Comparison of ENCODE assay signal across 11 mouse cellular contexts in genomic region chr10:70081564-70082175, GRCm38 (mm10). TPM values are rescaled to one million over a fixed set of nuclear protein-coding genes. Genes with fewer than 3 reads are reported as not detected.
DNase-seq lines count a peak whose midpoint lies in the region; ATAC-seq and TF ChIP-seq lines count a peak whose summit lies in the region.
"Had no signal": no experiment of that assay in that cellular context is flagged by ENCODE, and none has a peak within 500 bp of the region (broad histone marks: within the 10 kb centered on the region; RNA-seq: fewer than 3 reads in every experiment).

No protein-coding gene starts in this region.

- peak overlapping the region; percentile 22; the same call in 1 of the 2 replicates for H3K4me2 ChIP-seq in lung, embryonic 15.5 days
- H3K4me2 ChIP-seq in heart, embryonic 12.5 days, result peak overlapping the region; percentile 5; the same call in 1 of the 2 replicates
- H3K4me2 ChIP-seq in limb, embryonic 14.5 days (replicated peaks; ENCODE audit: low read depth, low read length, severe bottlenecking), result no peak overlapping the region
- H3K4me2 ChIP-seq in stomach, embryonic 16.5 days (ENCODE audit: low read depth, low read length), result no peak overlapping the region
- H3K4me2 ChIP-seq in hindbrain, embryonic 16.5 days (ENCODE audit: low read length), result no peak overlapping the region
- H3K4me2 ChIP-seq: forebrain, embryonic 13.5 days had no signal

- no peak for TF ChIP-seq POLR2A in limb, embryonic 14.5 days (IDR thresholded peaks at IDR 0.05; ENCODE audit: borderline replicate concordance, extremely low read depth, insufficient read depth, insufficient read length)

- ATAC-seq in lung, embryonic 15.5 days (ENCODE audit: borderline replicate concordance, extremely low read depth, low FRiP score, low TSS enrichment), result peak; percentile 73; the same call in 1 of the 2 replicates
- peak; percentile 60; the same call in 1 of the 2 replicates for ATAC-seq in heart, embryonic 12.5 days (ENCODE audit: insufficient number of reproducible peaks, low FRiP score)
- peak; percentile 79 for ATAC-seq in limb, embryonic 14.5 days (ENCODE audit: low FRiP score, low read depth)
- ATAC-seq in stomach, embryonic 16.5 days (ENCODE audit: insufficient read depth, low FRiP score), result peak; percentile 44; the same call in 1 of the 2 replicates
- no peak for ATAC-seq in hindbrain, embryonic 16.5 days
- ATAC-seq: forebrain, embryonic 13.5 days had no signal

- no peak overlapping the region for H3K4me3 ChIP-seq in lung, embryonic 15.5 days
- H3K4me3 ChIP-seq in heart, embryonic 12.5 days, result no peak overlapping the region
- no peak overlapping the region for H3K4me3 ChIP-seq in limb, embryonic 14.5 days (replicated peaks; ENCODE audit: low read length)
- H3K4me3 ChIP-seq in stomach, embryonic 16.5 days (replicated peaks; ENCODE audit: low read length), result no peak overlapping the region
- H3K4me3 ChIP-seq in hindbrain, embryonic 16.5 days (ENCODE audit: low read length), result no peak overlapping the region
- H3K4me3 ChIP-seq: forebrain, embryonic 13.5 days had no signal

- DNase-seq in lung, adult 18-20 months, result no peak
- DNase-seq in limb, embryonic 14.5 days (ENCODE audit: low spot score), result peak; percentile 65
- DNase-seq in spleen, postnatal 4 days (ENCODE audit: low spot score in 2 of 2), result no peak
- DNase-seq in right cerebral cortex, postnatal 10 days (ENCODE audit: low spot score in 2 of 2), result no peak
- DNase-seq: adrenal gland, adult 8-10 months; cerebellum, adult 8-10 months had no signal

- no peaks in the 10 kb centered on the region for H3K36me3 ChIP-seq in lung, embryonic 15.5 days
- H3K36me3 ChIP-seq in heart, embryonic 12.5 days, result no peaks in the 10 kb centered on the region
- H3K36me3 ChIP-seq in limb, embryonic 14.5 days (ENCODE audit: control insufficient read depth, insufficient read depth, low read length), result no peaks in the 10 kb centered on the region
- H3K36me3 ChIP-seq in stomach, embryonic 16.5 days (ENCODE audit: control insufficient read depth, insufficient read depth, low read length), result no peaks in the 10 kb centered on the region
- H3K36me3 ChIP-seq in hindbrain, embryonic 16.5 days (ENCODE audit: control insufficient read depth, insufficient read depth, low read length), result no peaks in the 10 kb centered on the region

- H3K27me3 ChIP-seq in lung, embryonic 15.5 days, result no peaks in the 10 kb centered on the region
- H3K27me3 ChIP-seq in heart, embryonic 12.5 days (replicated peaks), result no peaks in the 10 kb centered on the region
- no peaks in the 10 kb centered on the region for H3K27me3 ChIP-seq in limb, embryonic 14.5 days (ENCODE audit: control insufficient read depth, insufficient read depth, low read length)
- H3K27me3 ChIP-seq in stomach, embryonic 16.5 days (ENCODE audit: control insufficient read depth, insufficient read depth, low read length), result no peaks in the 10 kb centered on the region
- no peaks in the 10 kb centered on the region for H3K27me3 ChIP-seq in hindbrain, embryonic 16.5 days (replicated peaks; ENCODE audit: control insufficient read depth, insufficient read depth, low read length)
- H3K27me3 ChIP-seq: forebrain, embryonic 13.5 days had no signal

- H3K9ac ChIP-seq in lung, embryonic 15.5 days, result no peak overlapping the region
- H3K9ac ChIP-seq in heart, embryonic 12.5 days, result no peak overlapping the region
- no peak overlapping the region for H3K9ac ChIP-seq in limb, embryonic 14.5 days (ENCODE audit: low read depth, low read length, severe bottlenecking)
- no peak overlapping the region for H3K9ac ChIP-seq in stomach, embryonic 16.5 days (ENCODE audit: low read length)
- H3K9ac ChIP-seq in hindbrain, embryonic 16.5 days (ENCODE audit: low read depth, low read length), result no peak overlapping the region
- H3K9ac ChIP-seq: forebrain, embryonic 13.5 days had no signal

- peaks cover 31% of the 10 kb centered on the region for H3K4me1 ChIP-seq in lung, embryonic 15.5 days
- peaks cover 32% of the 10 kb centered on the region for H3K4me1 ChIP-seq in heart, embryonic 12.5 days (replicated peaks)
- peaks cover 17% of the 10 kb centered on the region for H3K4me1 ChIP-seq in limb, embryonic 14.5 days (ENCODE audit: control insufficient read depth, insufficient read depth, low read length)
- H3K4me1 ChIP-seq in stomach, embryonic 16.5 days (ENCODE audit: control insufficient read depth, insufficient read depth, low read length), result peaks cover 15% of the 10 kb centered on the region
- H3K4me1 ChIP-seq in hindbrain, embryonic 16.5 days (ENCODE audit: control insufficient read depth, insufficient read depth, low read depth, low read length), result peaks cover 9% of the 10 kb centered on the region

- WGBS in lung, embryonic 15.5 days, result 34% methylated on average over 19 of the region's 19 CpGs
- 38% methylated on average over 19 of the region's 19 CpGs for WGBS in heart, embryonic 12.5 days
- WGBS in limb, embryonic 14.5 days, result 44% methylated on average over 19 of the region's 19 CpGs
- WGBS in stomach, embryonic 16.5 days, result 42% methylated on average over 19 of the region's 19 CpGs
- 72% methylated on average over 19 of the region's 19 CpGs for WGBS in hindbrain, embryonic 16.5 days

- no peaks in the 10 kb centered on the region for H3K9me3 ChIP-seq in lung, embryonic 15.5 days
- no peaks in the 10 kb centered on the region for H3K9me3 ChIP-seq in heart, embryonic 12.5 days (replicated peaks)
- H3K9me3 ChIP-seq in limb, embryonic 14.5 days (ENCODE audit: control insufficient read depth, low read length), result no peaks in the 10 kb centered on the region
- no peaks in the 10 kb centered on the region for H3K9me3 ChIP-seq in stomach, embryonic 16.5 days (replicated peaks; ENCODE audit: control insufficient read depth, low read length)
- no peaks in the 10 kb centered on the region for H3K9me3 ChIP-seq in hindbrain, embryonic 16.5 days (ENCODE audit: control insufficient read depth, low read length)
- H3K9me3 ChIP-seq: forebrain, embryonic 13.5 days had no signal

- no peak overlapping the region; the same call in 1 of the 2 replicates for H3K27ac ChIP-seq in lung, embryonic 15.5 days
- peak overlapping the region; percentile 83 for H3K27ac ChIP-seq in heart, embryonic 12.5 days (ENCODE audit: poor library complexity, severe bottlenecking)
- 0 out of 2 replicates have a peak overlapping the region, but pooled peaks have one; percentile 19 for H3K27ac ChIP-seq in limb, embryonic 14.5 days (replicated peaks; ENCODE audit: low read depth, low read length)
- H3K27ac ChIP-seq in stomach, embryonic 16.5 days (ENCODE audit: low read length), result peak overlapping the region; percentile 53; the same call in 1 of the 2 replicates
- no peak overlapping the region for H3K27ac ChIP-seq in hindbrain, embryonic 16.5 days (ENCODE audit: low read depth, low read length)
- H3K27ac ChIP-seq: forebrain, embryonic 13.5 days had no signal

RNA-seq across cellular contexts. Expression of gene Ccdc6, which starts 15.3 kb away (rescaled TPM):
- polyA plus RNA-seq in lung, embryonic 15.5 days (2015; fragmentation: Nextera tagmentation; extraction: Ambion mirVana), result 14.3 and 15.0 TPM in 2 replicates
- polyA plus RNA-seq in heart, embryonic 12.5 days (2016; fragmentation: Nextera tagmentation; extraction: Ambion mirVana), result 16.2 and 16.9 TPM in 2 replicates
- 29.6 and 31.4 TPM in 2 replicates for polyA plus RNA-seq in limb, embryonic 14.5 days (2012; rRNA removed)
- 23.1 and 26.8 TPM in 2 replicates for polyA plus RNA-seq in limb, embryonic 14.5 days (2014; fragmentation: Nextera tagmentation; extraction: Ambion mirVana)
- 13.1 and 13.8 TPM in 2 replicates for polyA plus RNA-seq in stomach, embryonic 16.5 days (2015; fragmentation: Nextera tagmentation; extraction: Ambion mirVana)
- 18.6 and 23.0 TPM in 2 replicates for polyA plus RNA-seq in hindbrain, embryonic 16.5 days (2015; fragmentation: Nextera tagmentation; extraction: Ambion mirVana)

Comparison
In these comparisons a context has a peak if more than half of its experiments do, and no peak if none do; other contexts are left out.
1. H3K27ac ChIP-seq: peak in heart, embryonic 12.5 days (single experiment), limb, embryonic 14.5 days (single experiment) and stomach, embryonic 16.5 days (single experiment); none in lung, embryonic 15.5 days (single experiment) and hindbrain, embryonic 16.5 days (single experiment).
2. H3K4me2 ChIP-seq: peak in lung, embryonic 15.5 days (single experiment) and heart, embryonic 12.5 days (single experiment); none in limb, embryonic 14.5 days (single experiment), stomach, embryonic 16.5 days (single experiment) and hindbrain, embryonic 16.5 days (single experiment).